Mouse (Mus musculus): ENCODE results near the gene Trim46.

Gene Trim46

GRCm38 (mm10) chr3:89210731-89211130 is 35.4 kb downstream of the Trim46 start:
- DNase-seq (ENCODE audit: low read depth, low spot score) = no peak

GRCm38 (mm10) chr3:89210162-89210561 is 35.9 kb downstream of the Trim46 start:
- DNase-seq (ENCODE audit: low read depth, low spot score) = no peak

- DNase-seq (ENCODE audit: low read depth, low spot score) = no peak
Observed at GRCm38 (mm10) chr3:89209731-89210130, 36.4 kb downstream of the Trim46 start.

DNA sequence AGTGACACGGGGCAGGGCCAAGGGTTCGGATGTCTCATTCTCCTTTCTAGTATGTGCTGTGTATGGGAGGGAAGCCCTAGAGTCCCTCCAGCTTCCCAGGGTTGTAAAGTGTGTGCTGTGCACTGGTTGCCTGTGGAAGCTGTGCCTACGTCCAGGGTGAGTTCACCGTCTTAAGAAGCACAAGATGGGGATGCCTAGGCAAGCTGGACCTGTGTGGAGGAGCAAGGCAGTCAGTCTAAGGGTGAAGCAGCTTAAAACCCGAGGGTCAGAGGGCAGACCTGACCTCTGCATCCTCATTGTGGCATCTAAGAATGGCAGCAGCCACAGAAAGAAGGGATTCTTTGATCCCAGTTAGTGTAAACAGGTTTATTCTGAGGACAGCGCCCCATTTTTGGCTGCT is 37.4 kb downstream of the Trim46 start:
- DNase-seq (ENCODE audit: low read depth, low spot score) = no peak

GRCm38 (mm10) chr3:89208075-89208657 is 37.9 kb downstream of the Trim46 start:
- no peak for DNase-seq (ENCODE audit: low read depth, low spot score)

DNA sequence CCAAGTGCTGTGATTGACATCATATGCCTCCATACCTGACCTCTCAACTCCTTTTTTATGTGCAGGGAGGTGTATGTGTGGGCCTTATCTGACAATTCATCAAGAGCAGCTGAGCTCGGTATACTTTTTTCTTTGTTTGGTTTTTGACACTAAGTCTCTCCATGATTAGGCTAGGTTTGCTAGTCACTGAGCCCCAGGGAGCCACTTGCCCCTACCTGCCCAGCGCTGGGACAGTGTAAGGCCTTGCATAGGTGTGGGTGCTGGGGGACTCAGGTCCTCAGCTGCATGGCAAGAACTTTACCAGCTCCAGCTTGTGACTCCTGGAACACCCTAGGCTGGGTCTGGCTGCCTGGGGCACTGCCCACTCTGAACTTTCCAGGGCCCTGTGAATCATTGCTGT is 39.4 kb downstream of the Trim46 start:
- DNase-seq (ENCODE audit: low read depth, low spot score) = no peak

DNA sequence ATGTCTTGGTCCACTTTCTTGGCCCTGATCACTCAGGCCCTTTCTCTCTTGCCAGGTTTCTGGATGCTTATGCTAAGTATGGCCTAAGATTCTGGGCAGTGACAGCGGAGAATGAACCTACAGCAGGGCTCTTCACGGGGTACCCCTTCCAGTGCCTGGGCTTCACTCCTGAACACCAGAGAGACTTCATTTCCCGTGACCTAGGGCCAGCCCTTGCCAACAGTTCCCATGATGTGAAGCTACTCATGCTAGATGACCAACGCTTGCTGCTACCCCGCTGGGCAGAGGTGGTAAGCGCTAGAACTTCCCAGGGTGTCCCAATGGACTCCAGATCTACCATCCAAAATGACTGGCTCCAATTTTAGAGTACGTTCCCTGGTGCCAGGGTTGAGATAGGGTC is 40.0 kb downstream of the Trim46 start:
- no peak for DNase-seq (ENCODE audit: low read depth, low spot score)

DNA sequence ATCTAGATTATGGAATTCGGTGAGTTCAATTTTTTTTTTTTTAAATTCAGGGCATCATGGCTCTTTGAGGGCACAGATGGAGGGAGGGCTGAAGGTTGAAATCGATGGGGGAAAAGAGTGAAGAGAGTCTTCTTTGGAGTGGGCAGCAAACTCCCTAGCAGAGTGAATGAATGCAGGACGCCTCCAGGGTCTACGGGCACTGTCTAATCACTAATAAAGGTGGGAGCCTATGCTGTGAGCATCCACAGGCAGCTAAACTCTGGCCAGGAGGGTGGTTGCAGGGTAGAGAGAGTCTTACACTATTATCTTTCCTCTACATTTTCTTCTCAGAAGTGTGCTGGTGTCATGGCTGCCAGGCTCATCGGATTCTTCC is 43.0 kb downstream of the Trim46 start:
- no peak for DNase-seq (ENCODE audit: low read depth, low spot score)

- peak; percentile 94 for DNase-seq (ENCODE audit: low read depth, low spot score)
Observed at GRCm38 (mm10) chr3:89202253-89203141, 43.6 kb downstream of the Trim46 start, which contains the start of gene Gba. Gene Gba (plus strand): TSS chr3:89202928.

GRCm38 (mm10) chr3:89199839-89200238 is 46.3 kb downstream of the Trim46 start:
- DNase-seq (ENCODE audit: low read depth, low spot score) = no peak

GRCm38 (mm10) chr3:89195979-89196877 is 49.9 kb downstream of the Trim46 start:
- peak; percentile 96 for DNase-seq (ENCODE audit: low read depth, low spot score)

DNA sequence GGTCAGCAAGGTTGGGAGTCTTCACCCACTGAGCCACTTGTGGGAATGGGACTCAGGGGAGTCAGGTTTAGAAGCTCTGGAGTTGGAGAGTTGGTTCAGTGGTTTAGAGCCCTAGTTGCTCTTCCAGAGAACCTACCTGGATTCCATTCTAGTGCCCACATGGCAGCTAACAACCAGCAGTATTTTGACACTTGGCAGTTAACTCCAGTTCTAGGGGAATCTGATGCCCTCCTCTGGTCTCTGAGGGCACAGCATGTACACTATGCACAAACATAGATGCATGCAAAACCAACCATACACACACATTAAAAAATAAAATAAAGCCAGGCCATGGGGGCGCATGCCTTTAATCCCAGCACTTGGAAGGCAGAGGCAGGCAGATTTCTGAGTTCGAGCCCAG is 52.3 kb downstream of the Trim46 start:
- DNase-seq (ENCODE audit: low read depth, low spot score) = no peak

- no peak for DNase-seq (ENCODE audit: low read depth, low spot score)
Observed at GRCm38 (mm10) chr3:89193351-89193750, 52.8 kb downstream of the Trim46 start.

GRCm38 (mm10) chr3:89190436-89190835 is 55.7 kb downstream of the Trim46 start:
- DNase-seq (ENCODE audit: low read depth, low spot score) = no peak

DNA sequence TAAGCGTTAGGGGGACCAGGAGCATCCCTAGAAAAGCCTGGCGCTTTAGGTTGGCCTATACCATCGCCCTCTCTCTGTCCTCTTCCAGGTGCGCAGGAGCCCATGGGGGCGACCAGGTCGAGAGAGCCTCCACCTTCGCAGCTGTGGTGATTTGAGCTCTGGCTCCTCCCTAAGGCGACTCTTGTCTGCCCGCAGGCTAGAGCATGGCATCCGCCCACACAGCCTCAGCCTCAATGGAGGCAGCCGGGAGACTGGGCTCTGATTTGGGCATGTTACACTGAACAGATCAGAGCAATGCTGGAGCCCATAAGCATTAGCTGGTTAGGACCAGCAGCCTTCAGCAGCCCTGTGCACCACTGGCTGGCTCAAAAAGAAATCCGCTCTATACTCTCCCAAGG is 57.6 kb downstream of the Trim46 start:
- DNase-seq (ENCODE audit: low read depth, low spot score) = peak; percentile 61

- no peak for DNase-seq (ENCODE audit: low read depth, low spot score)
Observed at GRCm38 (mm10) chr3:89187690-89188477, 58.2 kb downstream of the Trim46 start.

- DNase-seq (ENCODE audit: low read depth, low spot score) = peak; percentile 40
Observed at GRCm38 (mm10) chr3:89187197-89187596, 58.9 kb downstream of the Trim46 start.

Measured in ZHBTc4 (cell line).